ENCODE assay signal across 8 mouse cellular contexts in the genomic region with DNA sequence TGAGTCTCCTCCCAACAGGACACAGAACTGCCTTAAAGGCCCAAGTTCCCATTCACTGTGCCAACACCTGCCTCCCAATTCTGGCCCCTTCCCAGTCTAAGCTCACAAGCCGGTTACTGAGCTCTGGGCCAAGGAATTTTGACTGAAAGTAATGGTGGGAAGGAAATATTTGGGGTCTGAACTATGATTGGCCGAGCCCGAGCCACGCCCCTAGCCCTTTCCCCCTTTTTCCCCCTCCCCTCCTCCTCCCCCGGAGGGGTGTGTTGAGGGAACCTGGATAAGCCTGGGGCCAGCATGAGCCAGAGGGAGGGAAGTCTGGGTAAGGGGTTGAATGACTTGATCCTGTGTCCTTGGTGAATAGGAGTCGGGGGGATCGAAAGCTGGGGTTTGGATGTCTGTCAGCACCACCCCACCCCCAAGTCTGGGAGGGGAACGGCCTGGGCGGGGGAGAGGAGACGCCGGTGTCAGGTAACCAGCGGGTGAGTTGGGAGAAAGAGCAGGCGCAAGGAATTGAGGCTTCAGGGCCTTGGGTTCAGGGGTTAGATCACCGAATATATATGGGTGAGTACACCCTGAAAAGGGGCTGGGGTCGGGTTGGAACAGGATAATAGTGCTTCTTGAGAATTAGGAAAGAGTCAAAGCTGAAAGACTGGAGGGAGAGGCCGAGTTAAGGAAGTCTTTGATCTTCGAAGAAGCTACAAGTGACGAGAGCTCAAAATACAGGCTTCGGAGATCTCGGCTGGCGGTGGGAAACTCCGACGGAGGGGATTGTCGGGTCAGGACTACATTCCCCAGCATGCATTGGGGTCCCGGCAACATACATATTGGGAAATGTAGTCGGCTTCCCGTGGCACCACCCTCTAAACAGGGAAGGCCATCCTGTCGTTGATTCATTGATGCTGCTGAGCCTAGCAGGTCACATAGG. TPM values are rescaled to one million over a fixed set of nuclear protein-coding genes. Genes with fewer than 3 reads are reported as not detected.
DNase-seq lines count a peak whose midpoint lies in the region; ATAC-seq lines count a peak whose summit lies in the region.

Gene Ctf1, plus strand, starts transcription at position 276 of the 925 bp plus-strand sequence.

- peak within 1 kb of the TSS; percentile 64; the same call in 1 of the 2 replicates for H3K27ac ChIP-seq in hindbrain, embryonic 16.5 days (ENCODE audit: low read depth, low read length)

- H3K4me1 ChIP-seq in hindbrain, embryonic 16.5 days (ENCODE audit: control insufficient read depth, insufficient read depth, low read depth, low read length), result peaks cover 20% of the 10 kb centered on the region
- peaks cover 35% of the 10 kb centered on the region for H3K4me1 ChIP-seq in megakaryocyte, embryonic 14.5 days

- WGBS in hindbrain, embryonic 16.5 days, result 2% methylated on average over 28 of the region's 28 CpGs

- DNase-seq in ZHBTc4 (ENCODE audit: low read depth, low spot score), result peak; percentile 92
- peak; percentile 75 to 78 for DNase-seq in cerebellum, postnatal 36 days
- peak; percentile 63 to 66 for DNase-seq in gastrocnemius, adult 8-10 months (ENCODE audit: low spot score in 2 of 2)
- DNase-seq in left cerebral cortex, adult 8-10 months (ENCODE audit: low spot score in 2 of 2), result peak; percentile 57 to 67
- DNase-seq in right cerebral cortex, adult 2 months (ENCODE audit: low spot score in 2 of 2), result peak; percentile 75 to 79
- DNase-seq in yolk sac, embryonic 10.5 days (ENCODE audit: low spot score), result peak; percentile 86

- no peaks in the 10 kb centered on the region for H3K27me3 ChIP-seq in hindbrain, embryonic 16.5 days (replicated peaks; ENCODE audit: control insufficient read depth, insufficient read depth, low read length)
- peaks cover 43% of the 10 kb centered on the region for H3K27me3 ChIP-seq in megakaryocyte, embryonic 14.5 days (replicated peaks)

- no peaks in the 10 kb centered on the region for H3K36me3 ChIP-seq in hindbrain, embryonic 16.5 days (ENCODE audit: control insufficient read depth, insufficient read depth, low read length)
- H3K36me3 ChIP-seq in megakaryocyte, embryonic 14.5 days (replicated peaks; ENCODE audit: low read length), result no peaks in the 10 kb centered on the region

- peak within 1 kb of the TSS; percentile 67 for H3K4me2 ChIP-seq in hindbrain, embryonic 16.5 days (ENCODE audit: low read length)

- no peaks in the 10 kb centered on the region for H3K9me3 ChIP-seq in hindbrain, embryonic 16.5 days (ENCODE audit: control insufficient read depth, low read length)
- no peaks in the 10 kb centered on the region for H3K9me3 ChIP-seq in megakaryocyte, embryonic 14.5 days

- peak within 1 kb of the TSS; percentile 37 for H3K4me3 ChIP-seq in hindbrain, embryonic 16.5 days (ENCODE audit: low read length)
- peak within 1 kb of the TSS; percentile 53 for H3K4me3 ChIP-seq in megakaryocyte, embryonic 14.5 days (replicated peaks)

- H3K9ac ChIP-seq in hindbrain, embryonic 16.5 days (ENCODE audit: low read depth, low read length), result peak within 1 kb of the TSS; percentile 50

- peak; percentile 66 for ATAC-seq in hindbrain, embryonic 16.5 days

RNA-seq across cellular contexts. Expression of gene Ctf1, which starts in this region (rescaled TPM):
- 10 to 100 TPM; 15.2 to 20.3 (median 17.1) TPM for total RNA-seq in gastrocnemius, adult 8-10 months (2022)
- polyA plus RNA-seq in hindbrain, embryonic 16.5 days (2015; fragmentation: Nextera tagmentation; extraction: Ambion mirVana), result 3.4 and 4.9 TPM in 2 replicates
- total RNA-seq in left cerebral cortex, adult 8-10 months (2022), result 1 to 10 TPM; 3.1 to 6.9 (median 4.2) TPM
- polyA plus RNA-seq in megakaryocyte, embryonic 14.5 days (2012; ENCODE audit: insufficient read depth, low replicate concordance), result not detected in 2 replicates

Comparison
In these comparisons a context has a peak if more than half of its experiments do, and no peak if none do; other contexts are left out.
1. Peak in every context shown above with its lines: DNase-seq, ATAC-seq, H3K4me3 ChIP-seq and H3K27ac ChIP-seq.